ENCODE assay signal across 8 mouse cellular contexts in genomic region chr17:12030556-12031160, GRCm38 (mm10).
DNase-seq lines count a peak whose midpoint lies in the region; ATAC-seq and TF ChIP-seq lines count a peak whose summit lies in the region.

No protein-coding gene starts in this region.

- H3K4me1 ChIP-seq in lung, embryonic 14.5 days (ENCODE audit: insufficient read depth), result peaks cover 5% of the 10 kb centered on the region; the same call in 1 of the 2 replicates
- peaks cover 3% of the 10 kb centered on the region; the same call in 1 of the 2 replicates for H3K4me1 ChIP-seq in forebrain, embryonic 14.5 days (ENCODE audit: control insufficient read depth, insufficient read depth, low read length)
- peaks cover 16% of the 10 kb centered on the region for H3K4me1 ChIP-seq in limb, embryonic 11.5 days (ENCODE audit: control insufficient read depth, insufficient read depth, low read length)
- H3K4me1 ChIP-seq in neural tube, embryonic 14.5 days (ENCODE audit: control insufficient read depth, insufficient read depth, low read length), result peaks cover 14% of the 10 kb centered on the region; the same call in 1 of the 2 replicates

- H3K27me3 ChIP-seq in lung, embryonic 14.5 days (ENCODE audit: insufficient read depth, low read length), result peaks cover 3% of the 10 kb centered on the region; the same call in 1 of the 2 replicates
- no peaks in the 10 kb centered on the region for H3K27me3 ChIP-seq in forebrain, embryonic 14.5 days (replicated peaks; ENCODE audit: control insufficient read depth, insufficient read depth, low read length)
- H3K27me3 ChIP-seq in limb, embryonic 11.5 days (ENCODE audit: control insufficient read depth, insufficient read depth, low read length), result no peaks in the 10 kb centered on the region
- no peaks in the 10 kb centered on the region for H3K27me3 ChIP-seq in neural tube, embryonic 14.5 days (ENCODE audit: control insufficient read depth, insufficient read depth, low read length)

- H3K4me3 ChIP-seq in lung, embryonic 14.5 days (ENCODE audit: low read depth, low read length), result no peak overlapping the region
- no peak overlapping the region for H3K4me3 ChIP-seq in forebrain, embryonic 14.5 days (ENCODE audit: low read depth, low read length)
- no peak overlapping the region for H3K4me3 ChIP-seq in limb, embryonic 11.5 days (ENCODE audit: low read depth, low read length)
- H3K4me3 ChIP-seq in neural tube, embryonic 14.5 days (ENCODE audit: low read depth, low read length), result no peak overlapping the region

- H3K9me3 ChIP-seq in lung, embryonic 14.5 days (ENCODE audit: low read depth, low read length), result no peaks in the 10 kb centered on the region
- H3K9me3 ChIP-seq in forebrain, embryonic 14.5 days (replicated peaks; ENCODE audit: control insufficient read depth, low read length), result no peaks in the 10 kb centered on the region
- H3K9me3 ChIP-seq in limb, embryonic 11.5 days (ENCODE audit: control insufficient read depth, low read length), result no peaks in the 10 kb centered on the region
- no peaks in the 10 kb centered on the region for H3K9me3 ChIP-seq in neural tube, embryonic 14.5 days (ENCODE audit: control insufficient read depth, low read length)

- ATAC-seq in lung, embryonic 14.5 days (ENCODE audit: insufficient read depth), result no peak
- no peak for ATAC-seq in forebrain, embryonic 14.5 days
- ATAC-seq in limb, embryonic 11.5 days (ENCODE audit: insufficient number of reproducible peaks, low FRiP score, low TSS enrichment, low read depth), result no peak; the same call in 1 of the 2 replicates
- ATAC-seq in neural tube, embryonic 14.5 days (ENCODE audit: low read depth), result peak; percentile 33; the same call in 1 of the 2 replicates
- ATAC-seq in monocyte, adult 5-6 weeks (replicated peaks; ENCODE audit: insufficient number of reproducible peaks, low FRiP score, low TSS enrichment, poor library complexity, severe bottlenecking), result no peak

- H3K36me3 ChIP-seq in lung, embryonic 14.5 days (ENCODE audit: insufficient read depth), result no peaks in the 10 kb centered on the region
- H3K36me3 ChIP-seq in forebrain, embryonic 14.5 days (ENCODE audit: control insufficient read depth, insufficient read depth, low read length), result no peaks in the 10 kb centered on the region
- no peaks in the 10 kb centered on the region for H3K36me3 ChIP-seq in limb, embryonic 11.5 days (ENCODE audit: control insufficient read depth, insufficient read depth, low read length)
- no peaks in the 10 kb centered on the region for H3K36me3 ChIP-seq in neural tube, embryonic 14.5 days (ENCODE audit: control insufficient read depth, insufficient read depth, low read length)

- 0 out of 2 replicates have a peak overlapping the region, but pooled peaks have one; percentile 21 for H3K4me2 ChIP-seq in lung, embryonic 14.5 days
- peak overlapping the region; percentile 8; the same call in 1 of the 2 replicates for H3K4me2 ChIP-seq in forebrain, embryonic 14.5 days (ENCODE audit: low read length)
- peak overlapping the region; percentile 26; the same call in 1 of the 2 replicates for H3K4me2 ChIP-seq in limb, embryonic 11.5 days (ENCODE audit: low read depth, severe bottlenecking)
- peak overlapping the region; percentile 25 for H3K4me2 ChIP-seq in neural tube, embryonic 14.5 days (ENCODE audit: low read depth, low read length)

- 14% methylated on average over 11 of the region's 11 CpGs for WGBS in lung, embryonic 14.5 days
- 8% methylated on average over 11 of the region's 11 CpGs for WGBS in forebrain, embryonic 14.5 days
- WGBS in limb, embryonic 11.5 days, result 8% methylated on average over 11 of the region's 11 CpGs
- 5% methylated on average over 11 of the region's 11 CpGs for WGBS in neural tube, embryonic 14.5 days

- H3K9ac ChIP-seq in lung, embryonic 14.5 days, result no peak overlapping the region
- no peak overlapping the region for H3K9ac ChIP-seq in forebrain, embryonic 14.5 days (ENCODE audit: low read length)
- H3K9ac ChIP-seq in limb, embryonic 11.5 days (ENCODE audit: low read length), result no peak overlapping the region
- H3K9ac ChIP-seq in neural tube, embryonic 14.5 days (replicated peaks; ENCODE audit: low read depth, low read length), result peak overlapping the region; percentile 42; the same call in 1 of the 2 replicates

- no peak for DNase-seq in lung, embryonic 14.5 days
- no peak for DNase-seq in lung, postnatal 4 days
- DNase-seq in forebrain, embryonic 14.5 days (ENCODE audit: low spot score), result no peak
- peak; percentile 40 for DNase-seq in limb, embryonic 11.5 days (ENCODE audit: low spot score)
- no peak for DNase-seq in cerebellum, adult 9-10 months
- DNase-seq in layer of hippocampus, adult 9-10 months (ENCODE audit: low spot score), result no peak

- no peak overlapping the region for H3K27ac ChIP-seq in lung, embryonic 14.5 days (ENCODE audit: low read depth)
- H3K27ac ChIP-seq in forebrain, embryonic 14.5 days (ENCODE audit: low read depth, low read length), result no peak overlapping the region
- H3K27ac ChIP-seq in limb, embryonic 11.5 days (replicated peaks; ENCODE audit: low read depth, low read length), result peak overlapping the region; percentile 32; the same call in 1 of the 2 replicates
- H3K27ac ChIP-seq in neural tube, embryonic 14.5 days (ENCODE audit: low read depth, low read length), result peak overlapping the region; percentile 48

- TF ChIP-seq CTCF in lung, embryonic 14.5 days (IDR thresholded peaks at IDR 0.05; ENCODE audit: low read depth), result no peak

Comparison
In these comparisons a context has a peak if more than half of its experiments do, and no peak if none do; other contexts are left out.
1. H3K27ac ChIP-seq: peak in limb, embryonic 11.5 days (single experiment) and neural tube, embryonic 14.5 days (single experiment); none in lung, embryonic 14.5 days (single experiment) and forebrain, embryonic 14.5 days (single experiment).
2. Peak in every context shown above with its lines, with median percentiles within 50 percentile points of each other: H3K4me2 ChIP-seq.